Mouse (Mus musculus): Measurements from ENCODE around the gene Ralgds. TPM values are rescaled to one million over a fixed set of nuclear protein-coding genes. Genes with fewer than 3 reads are reported as not detected.

Ralgds gene
- polyA plus RNA-seq, 1 experiment from 2014 or later = 83.5 TPM

DNA sequence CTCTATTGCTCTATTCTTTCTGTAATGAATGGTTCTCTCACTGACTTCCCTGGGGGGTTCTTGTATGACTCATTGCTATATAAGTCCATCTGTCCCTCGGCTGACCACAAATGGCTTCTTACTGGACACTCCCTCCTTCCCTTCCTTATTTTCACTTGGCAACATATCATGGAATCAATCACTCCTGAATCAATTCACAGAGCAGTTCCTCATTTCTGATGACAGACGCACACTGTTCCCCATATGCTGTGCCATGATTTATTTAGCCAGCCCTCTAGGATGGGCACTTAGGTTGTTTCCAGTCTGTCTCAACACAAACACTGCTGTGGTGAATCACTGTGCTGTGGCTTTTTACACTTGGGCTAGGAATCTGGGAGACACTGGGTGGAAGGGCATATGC is 78.6 kb downstream of the Ralgds start:
- 83% methylated on average over 2 of the region's 2 CpGs for WGBS
- Histone ChIP-seq H3K4me3 (replicated peaks; ENCODE audit: low read length) (no peak overlapping the region), H3K9ac (replicated peaks; ENCODE audit: low read depth, low read length) (no peak overlapping the region), H3K36me3 (ENCODE audit: control insufficient read depth, insufficient read depth) (no peaks in the 10 kb centered on the region), H3K4me2 (ENCODE audit: low read length) (no peak overlapping the region), H3K27me3 (replicated peaks; ENCODE audit: control insufficient read depth, insufficient read depth, low read length) (0 out of 2 replicates have a peak, but pooled peaks cover 4% of the 10 kb centered on the region), H3K9me3 (ENCODE audit: control insufficient read depth, low read length) (0 out of 2 replicates have a peak, but pooled peaks cover 3% of the 10 kb centered on the region), H3K4me1 (replicated peaks; ENCODE audit: control insufficient read depth, insufficient read depth, low read length) (no peaks in the 10 kb centered on the region), H3K27ac (ENCODE audit: low read length) (no peak overlapping the region)
- ATAC-seq = no peak

DNA sequence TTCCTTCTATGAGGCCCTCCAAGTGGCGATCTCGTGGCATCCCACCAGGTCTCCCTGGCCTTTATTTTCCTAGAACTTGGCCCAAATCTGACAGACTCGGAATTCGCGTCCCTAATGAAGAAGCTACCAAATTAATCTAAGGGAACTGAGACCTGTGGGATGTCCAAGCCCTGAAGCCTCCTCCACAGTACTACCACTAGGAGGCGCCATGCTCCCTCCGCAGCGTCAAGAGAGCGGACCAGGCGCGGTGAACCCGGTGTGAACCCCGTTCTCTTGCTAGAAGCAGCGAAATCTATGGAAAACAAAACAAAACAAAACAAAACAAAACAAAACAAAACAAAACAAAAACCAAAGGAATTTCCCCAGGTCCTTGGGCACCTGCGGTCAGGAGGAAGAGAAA is 79.9 kb downstream of the Ralgds start:
- no peak for ATAC-seq
- H3K9ac ChIP-seq (replicated peaks; ENCODE audit: low read depth, low read length) = no peak overlapping the region
- H3K36me3 ChIP-seq (ENCODE audit: control insufficient read depth, insufficient read depth) = no peaks in the 10 kb centered on the region
- no peak overlapping the region for H3K4me3 ChIP-seq (replicated peaks; ENCODE audit: low read length)
- 10% methylated on average over 15 of the region's 15 CpGs for WGBS
- no peaks in the 10 kb centered on the region for H3K27me3 ChIP-seq (replicated peaks; ENCODE audit: control insufficient read depth, insufficient read depth, low read length)
- no peak overlapping the region for H3K27ac ChIP-seq (ENCODE audit: low read length)
- no peak overlapping the region for H3K4me2 ChIP-seq (ENCODE audit: low read length)
- 0 out of 2 replicates have a peak, but pooled peaks cover 3% of the 10 kb centered on the region for H3K9me3 ChIP-seq (ENCODE audit: control insufficient read depth, low read length)
- H3K4me1 ChIP-seq (replicated peaks; ENCODE audit: control insufficient read depth, insufficient read depth, low read length) = no peaks in the 10 kb centered on the region

- H3K9ac ChIP-seq (replicated peaks; ENCODE audit: low read depth, low read length) = no peak overlapping the region
- no peak overlapping the region for H3K4me2 ChIP-seq (ENCODE audit: low read length)
- ATAC-seq = no peak
- no peak overlapping the region for H3K4me3 ChIP-seq (replicated peaks; ENCODE audit: low read length)
- H3K36me3 ChIP-seq (ENCODE audit: control insufficient read depth, insufficient read depth) = no peaks in the 10 kb centered on the region
- H3K27me3 ChIP-seq (replicated peaks; ENCODE audit: control insufficient read depth, insufficient read depth, low read length) = no peaks in the 10 kb centered on the region
- H3K27ac ChIP-seq (ENCODE audit: low read length) = no peak overlapping the region
- H3K9me3 ChIP-seq (ENCODE audit: control insufficient read depth, low read length) = 0 out of 2 replicates have a peak, but pooled peaks cover 3% of the 10 kb centered on the region
- H3K4me1 ChIP-seq (replicated peaks; ENCODE audit: control insufficient read depth, insufficient read depth, low read length) = no peaks in the 10 kb centered on the region
- 81% methylated on average over 7 of the region's 7 CpGs for WGBS
These were observed 83.1 kb downstream of the Ralgds start for GRCm38 (mm10) chr2:28596021-28596420.

- no peaks in the 10 kb centered on the region for H3K36me3 ChIP-seq (ENCODE audit: control insufficient read depth, insufficient read depth)
- no peak overlapping the region for H3K9ac ChIP-seq (replicated peaks; ENCODE audit: low read depth, low read length)
- no peaks in the 10 kb centered on the region for H3K27me3 ChIP-seq (replicated peaks; ENCODE audit: control insufficient read depth, insufficient read depth, low read length)
- no peak for ATAC-seq
- H3K27ac ChIP-seq (ENCODE audit: low read length) = no peak overlapping the region
- 92% methylated on average over 7 of the region's 7 CpGs for WGBS
- no peak overlapping the region for H3K4me3 ChIP-seq (replicated peaks; ENCODE audit: low read length)
- H3K4me2 ChIP-seq (ENCODE audit: low read length) = no peak overlapping the region
- no peaks in the 10 kb centered on the region for H3K4me1 ChIP-seq (replicated peaks; ENCODE audit: control insufficient read depth, insufficient read depth, low read length)
- H3K9me3 ChIP-seq (ENCODE audit: control insufficient read depth, low read length) = 0 out of 2 replicates have a peak, but pooled peaks cover 3% of the 10 kb centered on the region
These were observed 84.1 kb downstream of the Ralgds start for GRCm38 (mm10) chr2:28596998-28597397.

GRCm38 (mm10) chr2:28597733-28598547 is 85.0 kb downstream of the Ralgds start:
- Histone ChIP-seq H3K4me3 (replicated peaks; ENCODE audit: low read length) (no peak overlapping the region), H3K9me3 (ENCODE audit: control insufficient read depth, low read length) (0 out of 2 replicates have a peak, but pooled peaks cover 3% of the 10 kb centered on the region), H3K4me1 (replicated peaks; ENCODE audit: control insufficient read depth, insufficient read depth, low read length) (no peaks in the 10 kb centered on the region), H3K9ac (replicated peaks; ENCODE audit: low read depth, low read length) (no peak overlapping the region), H3K27ac (ENCODE audit: low read length) (no peak overlapping the region), H3K4me2 (ENCODE audit: low read length) (no peak overlapping the region), H3K36me3 (ENCODE audit: control insufficient read depth, insufficient read depth) (no peaks in the 10 kb centered on the region), H3K27me3 (replicated peaks; ENCODE audit: control insufficient read depth, insufficient read depth, low read length) (no peaks in the 10 kb centered on the region)
- ATAC-seq = no peak
- WGBS = 81% methylated on average over 7 of the region's 7 CpGs

- H3K27ac ChIP-seq (ENCODE audit: low read length) = no peak overlapping the region
- H3K4me3 ChIP-seq (replicated peaks; ENCODE audit: low read length) = no peak overlapping the region
- WGBS = 74% methylated on average over 12 of the region's 12 CpGs
- H3K4me1 ChIP-seq (replicated peaks; ENCODE audit: control insufficient read depth, insufficient read depth, low read length) = no peaks in the 10 kb centered on the region
- no peak overlapping the region for H3K4me2 ChIP-seq (ENCODE audit: low read length)
- no peaks in the 10 kb centered on the region for H3K36me3 ChIP-seq (ENCODE audit: control insufficient read depth, insufficient read depth)
- no peaks in the 10 kb centered on the region for H3K27me3 ChIP-seq (replicated peaks; ENCODE audit: control insufficient read depth, insufficient read depth, low read length)
- 0 out of 2 replicates have a peak, but pooled peaks cover 3% of the 10 kb centered on the region for H3K9me3 ChIP-seq (ENCODE audit: control insufficient read depth, low read length)
- no peak overlapping the region for H3K9ac ChIP-seq (replicated peaks; ENCODE audit: low read depth, low read length)
- ATAC-seq = no peak
These were observed 86.0 kb downstream of the Ralgds start for GRCm38 (mm10) chr2:28598692-28599568.

DNA sequence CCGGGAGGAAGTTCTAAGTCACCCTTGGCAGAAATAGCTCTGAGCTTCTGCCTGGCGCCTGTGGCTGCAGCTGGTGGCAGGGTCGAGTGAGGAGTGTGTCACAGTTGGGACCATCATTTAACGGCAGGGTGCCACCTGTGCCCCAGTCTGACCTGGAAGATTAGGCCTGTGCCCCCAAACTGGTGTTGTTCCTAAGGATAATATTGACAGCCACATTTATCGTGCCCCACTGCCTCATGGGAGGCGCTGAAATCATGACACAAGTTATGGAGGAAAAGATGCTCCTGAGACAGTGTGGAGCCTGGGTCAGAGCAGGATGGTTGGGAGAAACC is 86.6 kb downstream of the Ralgds start:
- 77% methylated on average over 6 of the region's 6 CpGs for WGBS
- H3K9ac ChIP-seq (replicated peaks; ENCODE audit: low read depth, low read length) = no peak overlapping the region
- no peak for ATAC-seq

DNA sequence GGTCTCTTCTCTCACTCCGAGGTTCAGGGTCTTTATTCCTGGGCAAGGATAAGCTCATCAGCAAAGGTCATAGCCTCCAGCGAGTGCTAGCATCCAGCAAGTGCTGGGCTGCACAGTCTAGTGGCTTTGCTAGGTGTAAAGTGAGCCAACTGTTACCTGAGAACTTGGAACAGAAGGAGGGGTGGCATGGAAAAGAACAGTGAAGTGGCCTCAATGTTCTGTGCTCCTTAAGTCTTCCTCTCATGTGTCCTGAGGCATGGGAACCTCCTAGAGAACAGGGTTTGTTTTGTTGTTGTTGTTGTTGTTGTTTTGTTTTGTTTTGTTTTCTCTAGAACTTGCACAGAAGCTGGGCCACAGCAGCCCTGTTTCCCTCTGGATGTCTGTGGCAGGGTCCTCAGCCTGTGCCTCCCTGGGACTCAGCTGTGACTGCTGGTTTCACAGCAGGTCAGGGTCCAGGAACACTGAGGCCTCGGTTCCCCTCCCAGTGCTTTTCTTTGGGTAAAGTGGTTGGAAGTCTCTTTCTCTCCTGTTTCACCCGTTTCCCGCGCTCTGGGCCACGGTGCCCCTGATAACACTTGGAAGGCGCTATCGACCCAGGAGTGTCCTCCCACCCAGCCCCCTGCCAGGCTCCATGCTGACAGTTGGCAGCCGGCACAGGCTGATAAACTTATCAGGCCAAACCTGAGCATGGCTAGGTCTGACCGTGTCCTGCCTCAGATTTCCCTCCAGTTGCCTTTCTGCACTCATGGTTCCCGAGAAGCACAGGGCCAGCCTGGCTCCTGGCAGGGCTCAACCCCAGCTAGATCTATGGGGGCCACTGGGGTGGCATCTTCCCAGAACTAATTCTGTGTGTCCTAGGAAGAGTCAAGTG is 89.0 kb downstream of the Ralgds start:
- Histone ChIP-seq H3K4me1 (replicated peaks; ENCODE audit: control insufficient read depth, insufficient read depth, low read length) (no peaks in the 10 kb centered on the region), H3K4me2 (ENCODE audit: low read length) (no peak overlapping the region), H3K4me3 (replicated peaks; ENCODE audit: low read length) (no peak overlapping the region), H3K36me3 (ENCODE audit: control insufficient read depth, insufficient read depth) (no peaks in the 10 kb centered on the region), H3K9me3 (ENCODE audit: control insufficient read depth, low read length) (no peaks in the 10 kb centered on the region), H3K9ac (replicated peaks; ENCODE audit: low read depth, low read length) (no peak overlapping the region), H3K27me3 (replicated peaks; ENCODE audit: control insufficient read depth, insufficient read depth, low read length) (no peaks in the 10 kb centered on the region), H3K27ac (ENCODE audit: low read length) (no peak overlapping the region)
- no peak for ATAC-seq
- WGBS = 64% methylated on average over 12 of the region's 12 CpGs

More for the DNA sequence above, 86.6 kb downstream of the Ralgds start:
- H3K4me3 ChIP-seq (replicated peaks; ENCODE audit: low read length) = no peak overlapping the region
- H3K27me3 ChIP-seq (replicated peaks; ENCODE audit: control insufficient read depth, insufficient read depth, low read length) = no peaks in the 10 kb centered on the region
- no peaks in the 10 kb centered on the region for H3K4me1 ChIP-seq (replicated peaks; ENCODE audit: control insufficient read depth, insufficient read depth, low read length)
- H3K36me3 ChIP-seq (ENCODE audit: control insufficient read depth, insufficient read depth) = no peaks in the 10 kb centered on the region
- no peak overlapping the region for H3K4me2 ChIP-seq (ENCODE audit: low read length)
- H3K9me3 ChIP-seq (ENCODE audit: control insufficient read depth, low read length) = 0 out of 2 replicates have a peak, but pooled peaks cover under 1% of the 10 kb centered on the region
- H3K27ac ChIP-seq (ENCODE audit: low read length) = no peak overlapping the region

Measured in forebrain, embryonic 16.5 days (tissue).